26 mouse cellular contexts compared by ENCODE assay signal in genomic region chr12:110967146-110967545, GRCm38 (mm10). TPM values are rescaled to one million over a fixed set of nuclear protein-coding genes. Genes with fewer than 3 reads are reported as not detected.
A peak's percentile ranks its signal among the peaks of the same experiment; 100 is the strongest.
DNase-seq lines count a peak whose midpoint lies in the region; ATAC-seq lines count a peak whose summit lies in the region.
"Had no signal": no experiment of that assay in that cellular context is flagged by ENCODE, and none has a peak within 500 bp of the region (broad histone marks: within the 10 kb centered on the region; RNA-seq: fewer than 3 reads in every experiment).

No protein-coding gene starts in this region.

- H3K9ac ChIP-seq in heart, embryonic 12.5 days: no peak overlapping the region
- no peak overlapping the region for H3K9ac ChIP-seq in intestine, embryonic 15.5 days
- peak overlapping the region; percentile 62 for H3K9ac ChIP-seq in liver, embryonic 13.5 days
- H3K9ac ChIP-seq: embryonic facial prominence, embryonic 13.5 days; limb, embryonic 13.5 days; lung, embryonic 15.5 days; neural tube, embryonic 15.5 days had no signal

- H3K4me1 ChIP-seq in heart, embryonic 12.5 days (replicated peaks): no peaks in the 10 kb centered on the region
- no peaks in the 10 kb centered on the region for H3K4me1 ChIP-seq in intestine, embryonic 15.5 days (replicated peaks)
- peaks cover 52% of the 10 kb centered on the region for H3K4me1 ChIP-seq in liver, embryonic 13.5 days (replicated peaks)
- H3K4me1 ChIP-seq: embryonic facial prominence, embryonic 13.5 days; limb, embryonic 13.5 days; lung, embryonic 15.5 days; neural tube, embryonic 15.5 days had no signal

- no peaks in the 10 kb centered on the region for H3K27me3 ChIP-seq in heart, embryonic 12.5 days (replicated peaks)
- no peaks in the 10 kb centered on the region for H3K27me3 ChIP-seq in intestine, embryonic 15.5 days (replicated peaks)
- no peaks in the 10 kb centered on the region for H3K27me3 ChIP-seq in liver, embryonic 13.5 days
- H3K27me3 ChIP-seq: embryonic facial prominence, embryonic 13.5 days; limb, embryonic 13.5 days; lung, embryonic 15.5 days; neural tube, embryonic 15.5 days had no signal

- peaks cover 32% of the 10 kb centered on the region for H3K36me3 ChIP-seq in heart, embryonic 12.5 days
- H3K36me3 ChIP-seq in intestine, embryonic 15.5 days: peaks cover 5% of the 10 kb centered on the region
- H3K36me3 ChIP-seq in liver, embryonic 13.5 days: peaks cover 52% of the 10 kb centered on the region

- 54% methylated on average over 2 of the region's 2 CpGs for WGBS in heart, embryonic 12.5 days
- WGBS in intestine, embryonic 15.5 days: 81% methylated on average over 2 of the region's 2 CpGs
- 47% methylated on average over 2 of the region's 2 CpGs for WGBS in liver, embryonic 13.5 days (ENCODE audit: insufficient replicate concordance)

- ATAC-seq in heart, embryonic 12.5 days (ENCODE audit: insufficient number of reproducible peaks, low FRiP score): peak; percentile 82; the same call in 1 of the 2 replicates
- peak; percentile 41; the same call in 1 of the 2 replicates for ATAC-seq in intestine, embryonic 15.5 days
- peak; percentile 73 for ATAC-seq in liver, embryonic 13.5 days (ENCODE audit: low read depth)
- peak; percentile 32 for ATAC-seq in megakaryocyte-erythroid progenitor cell, adult 5-6 weeks (replicated peaks; ENCODE audit: low FRiP score, low TSS enrichment, poor library complexity, severe bottlenecking)
- ATAC-seq: CD4-positive, CD25-positive, alpha-beta regulatory T cell, adult 4 months; forebrain, embryonic 14.5 days; hindbrain, postnatal 0 days had no signal

- no peak overlapping the region for H3K27ac ChIP-seq in heart, embryonic 12.5 days (ENCODE audit: poor library complexity, severe bottlenecking)
- H3K27ac ChIP-seq in intestine, embryonic 15.5 days: no peak overlapping the region
- peak overlapping the region; percentile 71 for H3K27ac ChIP-seq in liver, embryonic 13.5 days
- H3K27ac ChIP-seq: embryonic facial prominence, embryonic 13.5 days; heart, adult 2 months; hindbrain, postnatal 0 days; limb, embryonic 13.5 days; lung, embryonic 15.5 days; neural tube, embryonic 15.5 days had no signal

- DNase-seq in heart, adult 9 months (ENCODE audit: low spot score in 2 of 2): no peak
- no peak for DNase-seq in liver, embryonic 13.5 days
- DNase-seq in kidney, adult 18-20 months: no peak
- DNase-seq in urinary bladder, adult 18-20 months (ENCODE audit: low spot score in 2 of 2): no peak
- DNase-seq in cerebellum, adult 18-20 months: no peak
- DNase-seq: adrenal gland, postnatal 14 days; cerebellum, adult 8-10 months; cerebellum, postnatal 36 days; embryo, embryonic 11 days; gastrocnemius, postnatal 36 days; heart, adult 2 months; kidney, adult 2 months; kidney, postnatal 10 days; lung, postnatal 36 days; thymus, postnatal 36 days had no signal

- no peaks in the 10 kb centered on the region for H3K9me3 ChIP-seq in heart, embryonic 12.5 days (replicated peaks)
- H3K9me3 ChIP-seq in intestine, embryonic 15.5 days: no peaks in the 10 kb centered on the region
- no peaks in the 10 kb centered on the region for H3K9me3 ChIP-seq in liver, embryonic 13.5 days (replicated peaks)
- H3K9me3 ChIP-seq: embryonic facial prominence, embryonic 13.5 days; limb, embryonic 13.5 days; lung, embryonic 15.5 days; neural tube, embryonic 15.5 days had no signal

- H3K4me2 ChIP-seq in heart, embryonic 12.5 days: no peak overlapping the region
- no peak overlapping the region for H3K4me2 ChIP-seq in intestine, embryonic 15.5 days (replicated peaks)
- no peak overlapping the region for H3K4me2 ChIP-seq in liver, embryonic 13.5 days
- H3K4me2 ChIP-seq: embryonic facial prominence, embryonic 13.5 days; limb, embryonic 13.5 days; lung, embryonic 15.5 days; midbrain, embryonic 11.5 days; neural tube, embryonic 15.5 days had no signal

- H3K4me3 ChIP-seq in heart, embryonic 12.5 days: no peak overlapping the region
- H3K4me3 ChIP-seq in intestine, embryonic 15.5 days (replicated peaks): no peak overlapping the region
- H3K4me3 ChIP-seq in liver, embryonic 13.5 days (replicated peaks): no peak overlapping the region
- H3K4me3 ChIP-seq: embryonic facial prominence, embryonic 13.5 days; heart, adult 2 months; limb, embryonic 13.5 days; lung, embryonic 15.5 days; neural tube, embryonic 15.5 days had no signal

RNA-seq across cellular contexts. Expression of gene Ankrd9, which starts 11.7 kb away (rescaled TPM):
- 13.2 and 14.2 TPM in 2 replicates for polyA plus RNA-seq in heart, embryonic 12.5 days (2016; fragmentation: Nextera tagmentation; extraction: Ambion mirVana)
- 22.7 and 25.8 TPM in 2 replicates for polyA plus RNA-seq in intestine, embryonic 15.5 days (2015; fragmentation: Nextera tagmentation; extraction: Ambion mirVana)
- 54.2 and 57.6 TPM in 2 replicates for polyA plus RNA-seq in liver, embryonic 13.5 days (2015; fragmentation: Nextera tagmentation; extraction: Ambion mirVana)
- total RNA-seq in megakaryocyte-erythroid progenitor cell, adult 5-6 weeks (2014; fragmentation: Nextera tagmentation): 3.6 and 5.7 TPM in 2 replicates
- total RNA-seq in megakaryocyte-erythroid progenitor cell, adult 5-6 weeks (2017): 2.2 and 3.6 TPM in 2 replicates

Comparison
In these comparisons a context has a peak if more than half of its experiments do, and no peak if none do; other contexts are left out.
1. ATAC-seq: peak in every context shown above with its lines; median percentile 82 in heart, embryonic 12.5 days; 73 in liver, embryonic 13.5 days; 41 in intestine, embryonic 15.5 days; 32 in megakaryocyte-erythroid progenitor cell, adult 5-6 weeks.